Mouse (Mus musculus) lung, embryonic 14.5 days (tissue): ENCODE measurements around the gene Bak1. TPM values are rescaled to one million over a fixed set of nuclear protein-coding genes. Genes with fewer than 3 reads are reported as not detected.

Source experiments
- ATAC-seq: fragments of 200-750 bp; cut with Nextera tagmentation; 2 replicates; pipeline ENCODE4 v1.8.0; 2017; ENCODE audit warnings: mild to moderate bottlenecking, moderate TSS enrichment, moderate library complexity; ENCODE audit not compliant: insufficient read depth
- DNase-seq: peaks from one replicate; pipeline ENCODE4 v3.0.0-alpha.2; 2015
- H3K27ac ChIP-seq: fragments of 300-500 bp; sonication (generic); 2 replicates; pipeline ENCODE4 v1.5.1; 2014; ENCODE audit warnings: low read depth, mild to moderate bottlenecking, moderate library complexity
- H3K27me3 ChIP-seq: fragments of 300-500 bp; sonication (generic); 2 replicates; pipeline ENCODE4 v1.6.1; 2014; ENCODE audit warnings: low read length, control low read depth; ENCODE audit not compliant: insufficient read depth
- H3K36me3 ChIP-seq: fragments of 300-500 bp; sonication (generic); 2 replicates; pipeline ENCODE4 v1.6.1; 2014; ENCODE audit warnings: control low read depth; ENCODE audit not compliant: insufficient read depth
- H3K4me1 ChIP-seq: fragments of 300-500 bp; sonication (generic); 2 replicates; pipeline ENCODE4 v1.6.1; 2014; ENCODE audit warnings: antibody characterized with exemption, control low read depth; ENCODE audit not compliant: insufficient read depth
- H3K4me2 ChIP-seq: fragments of 300-500 bp; sonication (generic); 2 replicates; pipeline ENCODE4 v1.6.1; 2014; ENCODE audit warnings: mild to moderate bottlenecking
- H3K4me3 ChIP-seq: fragments of 300-500 bp; sonication (generic); 2 replicates; pipeline ENCODE4 v1.5.1; 2014; ENCODE audit warnings: low read depth, low read length
- H3K9ac ChIP-seq: fragments of 300-500 bp; sonication (generic); 2 replicates; pipeline ENCODE4 v1.6.1; 2014
- H3K9me3 ChIP-seq: fragments of 300-500 bp; sonication (generic); 2 replicates; pipeline ENCODE4 v1.6.1; 2016; ENCODE audit warnings: low read depth, low read length, control low read depth
- CTCF ChIP-seq: IDR thresholded peaks from 2 replicates; pipeline ENCODE4 v1.5.1; 2016; ENCODE audit warnings: antibody characterized with exemption, low read depth
- WGBS: fragments of 180-500 bp; shearing (Covaris S2); extraction: QIAGEN DNeasy Blood & Tissue Kit; methylation state at CpG from one replicate; pipeline ENCODE4 v1.1.7; 2014; 5-methylcytosine and 5-hydroxymethylcytosine counted together
- polyA plus RNA-seq: library from polyadenylated mRNA; unstranded; fragments of >200 nt; fragmentation: Nextera tagmentation; extraction: Ambion mirVana; gene quantifications from 2 replicates; pipeline ENCODE4 v1.2.1, GENCODE M21; 2014

The Bak1 gene
- polyA plus RNA-seq, 1 experiment from 2014 or later, result 12.0 TPM

- ATAC-seq, result no peak
- Histone ChIP-seq H3K36me3 (peaks cover 56% of the 10 kb centered on the region), H3K4me2 (no peak overlapping the region), H3K9me3 (no peaks in the 10 kb centered on the region), H3K4me1 (no peaks in the 10 kb centered on the region), H3K9ac (no peak overlapping the region), H3K27me3 (no peaks in the 10 kb centered on the region), H3K4me3 (no peak overlapping the region), H3K27ac (no peak overlapping the region)
- no peak for TF ChIP-seq CTCF
- 87% methylated on average over 14 of the region's 14 CpGs for WGBS
- DNase-seq, result no peak
Measured at GRCm38 (mm10) chr17:27021076-27021475, 7.7 kb downstream of the Bak1 start.

DNA sequence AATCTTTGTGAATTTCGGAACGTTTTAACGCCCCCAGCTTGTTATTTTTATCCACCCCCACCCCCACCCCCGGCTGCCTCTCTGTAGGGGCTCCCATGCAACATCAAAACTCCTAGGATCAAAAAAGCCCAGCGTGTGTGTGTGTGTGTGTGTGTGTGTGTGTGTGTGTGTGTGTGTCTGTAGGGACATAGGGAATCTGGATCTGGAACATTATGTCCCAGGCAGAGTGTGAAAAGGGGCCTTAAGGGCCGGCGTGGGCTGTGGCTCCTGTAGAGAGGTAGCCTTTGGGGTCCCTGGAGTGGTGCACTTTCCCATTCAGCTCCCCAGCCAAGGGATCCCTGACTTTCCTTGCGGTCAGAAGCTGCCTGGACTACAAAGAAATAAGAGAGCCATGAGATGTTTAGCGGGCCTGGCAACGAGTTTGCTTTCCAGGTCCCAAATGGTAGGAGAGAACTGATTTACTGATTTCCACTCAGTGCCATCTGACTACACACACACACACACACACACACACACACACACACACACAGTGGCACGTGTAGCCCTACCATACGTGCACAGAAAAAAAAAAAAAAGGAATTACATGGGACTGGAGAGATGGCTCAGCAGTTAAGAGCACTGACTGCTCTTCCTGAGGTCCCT, 10.1 kb downstream of the Bak1 start:
- DNase-seq (no peak), ATAC-seq (no peak)
- Histone ChIP-seq H3K9me3 (no peaks in the 10 kb centered on the region), H3K9ac (peak overlapping the region; percentile 53), H3K27me3 (no peaks in the 10 kb centered on the region), H3K4me1 (no peaks in the 10 kb centered on the region), H3K36me3 (peaks cover 38% of the 10 kb centered on the region), H3K4me3 (peak overlapping the region; percentile 49), H3K4me2 (peak overlapping the region; percentile 73), H3K27ac (no peak overlapping the region)
- no peak for TF ChIP-seq CTCF
- WGBS, result 29% methylated on average over 12 of the region's 12 CpGs

GRCm38 (mm10) chr17:27017564-27018499, 11.0 kb downstream of the Bak1 start:
- peak; percentile 57 for ATAC-seq
- Histone ChIP-seq H3K27me3 (no peaks in the 10 kb centered on the region), H3K4me2 (peak overlapping the region; percentile 73), H3K4me1 (no peaks in the 10 kb centered on the region), H3K36me3 (peaks cover 32% of the 10 kb centered on the region), H3K9ac (peak overlapping the region; percentile 53), H3K9me3 (no peaks in the 10 kb centered on the region), H3K27ac (peak overlapping the region; percentile 37; the same call in 1 of the 2 replicates), H3K4me3 (peak overlapping the region; percentile 49)
- DNase-seq, result peak; percentile 97
- no peak for TF ChIP-seq CTCF
- WGBS, result 8% methylated on average over 34 of the region's 34 CpGs

- Histone ChIP-seq H3K9ac (no peak overlapping the region), H3K36me3 (no peaks in the 10 kb centered on the region), H3K27ac (no peak overlapping the region), H3K4me2 (no peak overlapping the region), H3K27me3 (no peaks in the 10 kb centered on the region), H3K9me3 (no peaks in the 10 kb centered on the region), H3K4me3 (no peak overlapping the region), H3K4me1 (no peaks in the 10 kb centered on the region)
- peak; percentile 26 for DNase-seq
- TF ChIP-seq CTCF, result no peak
- ATAC-seq, result no peak
- WGBS, result 23% methylated on average over 6 of the region's 6 CpGs
Measured at GRCm38 (mm10) chr17:27012909-27013308, 15.9 kb downstream of the Bak1 start.

- H3K4me1 ChIP-seq, result no peaks in the 10 kb centered on the region
- no peak overlapping the region for H3K27ac ChIP-seq
- no peaks in the 10 kb centered on the region for H3K27me3 ChIP-seq
- H3K36me3 ChIP-seq, result no peaks in the 10 kb centered on the region
- ATAC-seq, result no peak
- WGBS, result 59% methylated on average over 14 of the region's 14 CpGs
- no peak overlapping the region for H3K9ac ChIP-seq
- TF ChIP-seq CTCF, result no peak; the same call in 1 of the 2 replicates
- DNase-seq, result peak; percentile 23
- H3K9me3 ChIP-seq, result no peaks in the 10 kb centered on the region
- H3K4me2 ChIP-seq, result no peak overlapping the region
- H3K4me3 ChIP-seq, result no peak overlapping the region
Measured at GRCm38 (mm10) chr17:27011998-27012672, 16.7 kb downstream of the Bak1 start.

GRCm38 (mm10) chr17:27011167-27011566, 17.6 kb downstream of the Bak1 start:
- TF ChIP-seq CTCF, result no peak
- Histone ChIP-seq H3K27ac (no peak overlapping the region), H3K4me3 (no peak overlapping the region), H3K36me3 (no peaks in the 10 kb centered on the region), H3K4me1 (no peaks in the 10 kb centered on the region), H3K9ac (no peak overlapping the region), H3K9me3 (no peaks in the 10 kb centered on the region), H3K27me3 (no peaks in the 10 kb centered on the region), H3K4me2 (no peak overlapping the region)
- no peak for DNase-seq
- 86% methylated on average over 10 of the region's 10 CpGs for WGBS
- ATAC-seq, result no peak

- DNase-seq (no peak), ATAC-seq (no peak)
- H3K4me3 ChIP-seq, result no peak overlapping the region
- H3K4me2 ChIP-seq, result no peak overlapping the region
- no peak overlapping the region for H3K27ac ChIP-seq
- no peaks in the 10 kb centered on the region for H3K9me3 ChIP-seq
- H3K4me1 ChIP-seq, result no peaks in the 10 kb centered on the region
- no peak for TF ChIP-seq CTCF
- WGBS, result 80% methylated on average over 2 of the region's 2 CpGs
- H3K9ac ChIP-seq, result no peak overlapping the region
- no peaks in the 10 kb centered on the region for H3K27me3 ChIP-seq
- H3K36me3 ChIP-seq, result no peaks in the 10 kb centered on the region
Measured at GRCm38 (mm10) chr17:27008277-27008676, 20.5 kb downstream of the Bak1 start.
